Mouse (Mus musculus): ENCODE data around the gene Drp2. TPM values are rescaled to one million over a fixed set of nuclear protein-coding genes. Genes with fewer than 3 reads are reported as not detected.

Gene Drp2
- 2.8 and 3.4 TPM in 2 replicates for polyA plus RNA-seq (2015; fragmentation: Nextera tagmentation; extraction: Ambion mirVana)

DNA sequence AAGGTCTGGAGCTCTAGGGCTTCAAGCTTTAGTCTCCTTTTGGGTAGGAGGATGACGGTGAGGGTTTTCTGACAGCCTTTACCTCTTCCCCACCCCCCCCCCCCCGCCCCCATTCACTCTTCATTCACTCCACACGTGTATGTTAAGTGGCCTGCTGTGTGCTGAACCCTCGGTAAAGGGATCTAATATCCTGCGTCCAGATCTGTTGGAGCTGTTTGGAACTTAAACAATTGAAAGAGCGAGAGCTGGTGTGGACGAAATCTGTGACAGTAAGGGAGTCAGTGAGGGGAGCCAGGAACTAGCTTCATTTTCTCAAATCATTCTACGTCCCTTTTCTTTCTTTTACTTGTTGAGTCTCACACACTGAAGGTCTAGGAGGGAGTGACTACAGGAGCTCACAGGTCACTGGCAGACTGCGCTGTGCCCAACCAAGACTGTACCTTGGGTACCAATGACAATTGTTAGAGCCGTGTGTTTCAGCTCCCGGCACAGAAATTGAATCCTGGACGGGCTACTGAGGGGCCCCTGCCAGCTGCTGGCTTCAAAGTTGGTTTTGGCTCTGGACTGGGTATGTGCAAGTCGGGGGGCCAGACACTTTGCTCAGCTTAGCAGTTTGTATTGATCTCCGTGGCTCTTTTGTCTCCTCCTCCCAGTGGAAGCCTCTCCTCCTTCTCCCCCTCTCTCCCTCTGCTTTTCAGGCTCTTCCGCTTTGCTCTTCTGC is at the start of gene Drp2:
Drp2 (plus strand) TSS at position 689 of the 721 bp plus-strand sequence.
- Histone ChIP-seq H3K9ac (no peak within 1 kb of the TSS), H3K36me3 (no peaks in the 10 kb centered on the region), H3K4me3 (peak within 1 kb of the TSS; percentile 36), H3K4me2 (peak within 1 kb of the TSS; percentile 52), H3K4me1 (no peaks in the 10 kb centered on the region), H3K9me3 (no peaks in the 10 kb centered on the region), H3K27ac (no peak within 1 kb of the TSS), H3K27me3 (peaks cover 7% of the 10 kb centered on the region; the same call in 1 of the 2 replicates)
- no peak for ATAC-seq (ENCODE audit: insufficient number of reproducible peaks, low FRiP score, low TSS enrichment, low read depth)
- 36% methylated on average over 15 of the region's 15 CpGs for WGBS

DNA sequence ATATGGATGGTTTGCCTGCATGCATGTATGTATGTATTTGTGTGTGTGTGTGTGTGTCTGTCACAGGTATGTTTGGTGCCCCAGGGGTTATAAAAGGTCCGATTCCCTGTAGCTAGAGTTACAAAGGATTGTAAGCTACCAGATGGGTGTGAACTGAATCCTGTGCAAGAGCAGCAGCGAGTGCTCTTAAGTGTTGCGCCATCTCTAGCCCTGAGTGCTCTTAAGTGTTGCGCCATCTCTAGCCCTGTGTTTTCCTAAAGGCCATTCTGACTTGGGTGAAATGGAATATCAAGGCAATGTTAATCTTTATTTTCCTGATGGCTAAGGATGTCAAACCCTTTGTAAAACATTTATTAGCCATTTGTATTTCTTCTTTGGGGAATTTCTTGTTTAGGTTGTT is 45.0 kb upstream of the Drp2 start:
- Histone ChIP-seq H3K27me3 (no peaks in the 10 kb centered on the region), H3K9me3 (no peaks in the 10 kb centered on the region), H3K4me1 (no peaks in the 10 kb centered on the region), H3K9ac (no peak overlapping the region), H3K4me3 (no peak overlapping the region), H3K36me3 (0 out of 2 replicates have a peak, but pooled peaks cover 3% of the 10 kb centered on the region), H3K4me2 (no peak overlapping the region), H3K27ac (no peak overlapping the region)
- WGBS: 76% methylated on average over 4 of the region's 4 CpGs
- no peak for ATAC-seq (ENCODE audit: insufficient number of reproducible peaks, low FRiP score, low TSS enrichment, low read depth)

DNA sequence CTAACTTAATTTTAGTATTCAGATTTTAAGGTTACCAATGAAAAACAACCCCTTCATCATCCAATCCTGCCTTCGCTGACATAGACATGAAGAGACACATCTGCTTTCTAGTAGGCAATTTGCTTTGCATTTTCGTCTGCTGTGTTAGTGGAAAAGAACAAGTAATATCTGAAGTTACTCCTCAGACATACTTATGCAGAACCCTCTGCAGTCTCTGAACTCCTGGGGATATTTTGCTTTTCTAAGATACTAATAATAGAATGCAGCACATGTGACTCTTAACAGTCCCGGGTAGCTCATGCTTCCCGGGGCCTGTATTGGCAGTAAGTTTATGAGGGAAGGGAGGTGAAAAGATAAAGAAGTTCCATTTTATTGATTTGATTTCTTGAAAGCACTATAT is 42.2 kb upstream of the Drp2 start:
- 87% methylated on average over 4 of the region's 4 CpGs for WGBS
- 0 out of 2 replicates have a peak, but pooled peaks cover 3% of the 10 kb centered on the region for H3K36me3 ChIP-seq
- no peak overlapping the region for H3K9ac ChIP-seq
- no peak overlapping the region for H3K4me3 ChIP-seq
- no peaks in the 10 kb centered on the region for H3K4me1 ChIP-seq
- H3K27ac ChIP-seq: no peak overlapping the region
- ATAC-seq (ENCODE audit: insufficient number of reproducible peaks, low FRiP score, low TSS enrichment, low read depth): no peak
- no peaks in the 10 kb centered on the region for H3K27me3 ChIP-seq
- no peaks in the 10 kb centered on the region for H3K9me3 ChIP-seq
- H3K4me2 ChIP-seq: no peak overlapping the region

DNA sequence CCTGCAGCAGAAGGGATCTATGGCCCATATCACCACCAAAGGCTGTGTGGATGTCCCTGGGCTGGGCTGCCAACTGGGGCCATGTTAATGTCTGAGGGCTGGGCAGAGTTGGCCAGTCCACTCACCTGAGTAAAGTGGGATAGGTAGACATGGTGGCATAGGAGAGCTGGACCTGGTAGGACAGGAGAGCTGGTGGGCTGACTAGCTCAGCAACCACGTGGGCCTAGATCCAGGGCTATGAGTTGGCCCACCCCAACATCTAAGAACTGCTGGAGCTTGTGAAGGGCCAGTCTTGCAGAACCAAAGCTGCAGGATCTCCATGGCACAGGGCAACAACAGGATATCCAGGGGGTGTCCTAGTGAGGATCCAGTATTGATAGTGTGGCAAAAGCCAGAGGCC is 38.9 kb upstream of the Drp2 start:
- H3K27me3 ChIP-seq: no peaks in the 10 kb centered on the region
- H3K4me2 ChIP-seq: no peak overlapping the region
- H3K36me3 ChIP-seq: 0 out of 2 replicates have a peak, but pooled peaks cover 3% of the 10 kb centered on the region
- no peaks in the 10 kb centered on the region for H3K4me1 ChIP-seq
- no peak overlapping the region for H3K27ac ChIP-seq
- H3K9me3 ChIP-seq: no peaks in the 10 kb centered on the region
- H3K9ac ChIP-seq: no peak overlapping the region
- H3K4me3 ChIP-seq: no peak overlapping the region
- 71% methylated on average over 1 of the region's 1 CpGs for WGBS
- ATAC-seq (ENCODE audit: insufficient number of reproducible peaks, low FRiP score, low TSS enrichment, low read depth): no peak

DNA sequence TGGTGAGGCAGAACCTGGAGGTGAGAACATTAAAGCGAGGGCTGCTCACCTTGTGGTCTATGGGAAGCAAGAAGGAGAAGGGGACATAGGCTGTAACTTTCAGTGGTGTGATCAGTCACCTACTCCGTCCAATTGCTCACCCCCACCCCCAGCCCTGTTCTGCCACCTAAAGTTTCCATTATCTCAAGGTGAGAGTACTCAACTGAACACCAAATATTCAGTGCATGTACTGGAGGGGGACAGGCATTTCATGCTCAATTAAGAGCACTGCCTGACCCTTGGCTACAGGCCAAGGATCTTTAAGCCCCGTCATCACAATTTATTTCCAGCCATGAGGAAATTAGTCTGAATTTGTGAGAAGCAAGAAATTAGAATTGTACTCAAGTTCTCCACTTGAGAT is 37.8 kb upstream of the Drp2 start:
- Histone ChIP-seq H3K4me3 (no peak overlapping the region), H3K4me1 (no peaks in the 10 kb centered on the region), H3K9me3 (no peaks in the 10 kb centered on the region), H3K36me3 (0 out of 2 replicates have a peak, but pooled peaks cover 3% of the 10 kb centered on the region), H3K27ac (no peak overlapping the region), H3K9ac (no peak overlapping the region), H3K27me3 (no peaks in the 10 kb centered on the region), H3K4me2 (no peak overlapping the region)
- no peak for ATAC-seq (ENCODE audit: insufficient number of reproducible peaks, low FRiP score, low TSS enrichment, low read depth)
- 67% methylated on average over 3 of the region's 3 CpGs for WGBS

DNA sequence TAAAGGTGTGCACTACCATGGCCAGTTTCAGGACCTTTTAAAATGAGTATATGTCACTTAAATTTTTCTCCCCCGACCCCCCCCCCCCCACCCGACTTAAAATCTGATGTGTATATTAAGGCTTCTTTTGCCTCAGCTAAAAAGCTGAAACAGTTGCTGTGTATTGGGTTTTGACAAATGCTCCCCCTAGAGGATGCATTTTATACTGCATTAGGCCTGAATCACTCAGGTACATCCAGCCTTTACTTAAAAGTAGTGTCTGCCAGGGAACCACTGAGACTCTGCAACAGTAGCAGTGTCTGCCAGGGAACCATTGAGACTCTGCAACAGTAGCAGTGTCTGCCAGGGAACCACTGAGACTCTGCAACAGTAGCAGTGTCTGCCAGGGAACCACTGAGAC is 33.1 kb upstream of the Drp2 start:
- Histone ChIP-seq H3K4me2 (no peak overlapping the region), H3K36me3 (no peaks in the 10 kb centered on the region), H3K4me1 (no peaks in the 10 kb centered on the region), H3K27ac (no peak overlapping the region), H3K4me3 (no peak overlapping the region), H3K27me3 (no peaks in the 10 kb centered on the region), H3K9me3 (no peaks in the 10 kb centered on the region), H3K9ac (no peak overlapping the region)
- 25% methylated on average over 2 of the region's 2 CpGs for WGBS
- no peak for ATAC-seq (ENCODE audit: insufficient number of reproducible peaks, low FRiP score, low TSS enrichment, low read depth)

DNA sequence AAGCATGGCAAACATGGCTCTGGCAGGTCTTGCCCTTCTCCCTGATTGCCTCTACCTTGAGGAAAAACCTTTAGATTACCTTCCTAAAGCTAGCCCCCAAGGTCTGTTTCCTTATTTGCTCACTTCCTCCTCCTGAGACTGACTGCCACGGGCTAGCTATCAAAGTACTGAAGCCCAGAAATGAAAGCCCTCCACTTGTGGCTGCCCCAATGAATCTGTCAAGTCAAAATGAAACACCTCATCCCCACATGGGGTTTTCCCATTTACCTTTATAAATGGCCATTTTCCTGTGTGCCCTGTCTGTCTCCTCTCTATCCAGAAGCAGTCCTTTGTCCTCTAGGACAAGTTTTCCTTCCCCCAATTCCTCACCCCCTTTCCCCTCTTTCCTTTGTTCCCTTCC is 30.2 kb upstream of the Drp2 start:
- WGBS: 30% methylated on average over 1 of the region's 1 CpGs
- Histone ChIP-seq H3K27ac (no peak overlapping the region), H3K27me3 (no peaks in the 10 kb centered on the region), H3K4me3 (no peak overlapping the region), H3K4me1 (no peaks in the 10 kb centered on the region), H3K4me2 (no peak overlapping the region), H3K9ac (no peak overlapping the region), H3K36me3 (no peaks in the 10 kb centered on the region), H3K9me3 (no peaks in the 10 kb centered on the region)
- no peak for ATAC-seq (ENCODE audit: insufficient number of reproducible peaks, low FRiP score, low TSS enrichment, low read depth)

DNA sequence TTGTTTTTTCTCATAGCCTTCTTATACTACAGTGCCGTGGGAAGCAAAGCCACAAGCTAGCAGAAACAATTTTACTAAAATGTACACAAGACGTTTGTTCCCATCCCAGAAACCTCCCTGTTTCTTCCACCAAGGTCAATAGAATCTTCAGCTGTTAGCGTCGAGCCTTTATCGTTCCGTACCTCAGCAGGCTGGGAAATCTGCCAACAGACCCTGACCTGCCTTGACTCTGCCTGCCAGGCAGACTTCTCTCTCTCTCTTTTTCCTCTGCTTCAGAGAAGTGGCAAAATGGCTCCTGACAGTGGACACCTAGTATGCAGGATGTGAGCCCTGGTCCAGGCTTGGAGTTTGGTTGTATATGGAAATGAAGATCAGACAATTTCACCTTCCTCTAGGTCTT is 19.5 kb upstream of the Drp2 start:
- no peaks in the 10 kb centered on the region for H3K27me3 ChIP-seq
- no peaks in the 10 kb centered on the region for H3K4me1 ChIP-seq
- no peaks in the 10 kb centered on the region for H3K36me3 ChIP-seq
- no peak overlapping the region for H3K4me2 ChIP-seq
- H3K4me3 ChIP-seq: no peak overlapping the region
- WGBS: 84% methylated on average over 6 of the region's 6 CpGs
- ATAC-seq (ENCODE audit: insufficient number of reproducible peaks, low FRiP score, low TSS enrichment, low read depth): no peak
- H3K9me3 ChIP-seq: no peaks in the 10 kb centered on the region
- no peak overlapping the region for H3K27ac ChIP-seq
- H3K9ac ChIP-seq: no peak overlapping the region

DNA sequence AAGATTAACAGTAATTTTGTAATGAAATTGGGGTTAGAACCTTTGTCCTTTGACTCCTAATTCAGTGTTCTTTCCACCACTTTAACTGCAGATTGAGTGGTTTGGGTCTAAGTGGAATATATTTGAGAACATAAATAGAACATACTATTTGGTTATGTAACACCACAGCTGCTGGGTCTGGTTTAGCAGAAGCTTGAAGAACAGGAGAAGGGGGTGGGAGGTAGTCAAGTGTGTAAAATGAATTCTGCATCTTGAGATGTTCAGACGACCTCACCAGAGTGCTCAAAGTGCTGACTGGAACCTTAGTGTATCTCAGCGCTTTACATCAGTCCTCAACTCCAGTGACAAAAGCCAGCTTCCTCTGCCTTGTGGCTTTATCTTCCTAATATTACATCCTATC is 5.4 kb upstream of the Drp2 start:
- Histone ChIP-seq H3K4me1 (no peaks in the 10 kb centered on the region), H3K27me3 (no peaks in the 10 kb centered on the region), H3K36me3 (no peaks in the 10 kb centered on the region), H3K4me3 (no peak overlapping the region), H3K9ac (no peak overlapping the region), H3K27ac (no peak overlapping the region), H3K9me3 (no peaks in the 10 kb centered on the region), H3K4me2 (no peak overlapping the region)
- WGBS: 63% methylated on average over 2 of the region's 2 CpGs
- no peak for ATAC-seq (ENCODE audit: insufficient number of reproducible peaks, low FRiP score, low TSS enrichment, low read depth)

DNA sequence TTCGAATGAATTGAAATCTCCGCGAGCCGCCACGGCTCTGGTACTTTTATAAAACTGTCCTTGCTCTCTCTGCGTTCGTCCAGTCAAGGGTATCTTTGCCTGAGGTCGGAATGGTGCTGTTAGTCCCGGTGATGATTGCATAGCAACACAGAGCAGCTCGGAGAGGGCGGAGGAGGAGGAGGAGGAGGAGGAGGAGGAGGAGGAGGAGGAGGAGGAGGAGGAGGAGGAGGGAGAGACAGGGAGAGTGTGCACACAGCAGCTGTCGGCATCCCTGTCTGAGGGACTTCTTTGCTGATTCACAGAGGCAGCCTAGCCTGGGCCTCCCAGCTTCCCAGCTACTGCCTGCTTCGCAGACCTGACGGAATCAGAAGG is 219 bp downstream of the Drp2 start:
- no peak for ATAC-seq (ENCODE audit: insufficient number of reproducible peaks, low FRiP score, low TSS enrichment, low read depth)
- Histone ChIP-seq H3K4me3 (peak overlapping the region; percentile 36), H3K9ac (no peak overlapping the region), H3K4me2 (peak overlapping the region; percentile 52), H3K27me3 (peaks cover 7% of the 10 kb centered on the region; the same call in 1 of the 2 replicates), H3K36me3 (no peaks in the 10 kb centered on the region), H3K4me1 (no peaks in the 10 kb centered on the region), H3K9me3 (no peaks in the 10 kb centered on the region), H3K27ac (no peak overlapping the region)
- WGBS: 19% methylated on average over 12 of the region's 14 CpGs

DNA sequence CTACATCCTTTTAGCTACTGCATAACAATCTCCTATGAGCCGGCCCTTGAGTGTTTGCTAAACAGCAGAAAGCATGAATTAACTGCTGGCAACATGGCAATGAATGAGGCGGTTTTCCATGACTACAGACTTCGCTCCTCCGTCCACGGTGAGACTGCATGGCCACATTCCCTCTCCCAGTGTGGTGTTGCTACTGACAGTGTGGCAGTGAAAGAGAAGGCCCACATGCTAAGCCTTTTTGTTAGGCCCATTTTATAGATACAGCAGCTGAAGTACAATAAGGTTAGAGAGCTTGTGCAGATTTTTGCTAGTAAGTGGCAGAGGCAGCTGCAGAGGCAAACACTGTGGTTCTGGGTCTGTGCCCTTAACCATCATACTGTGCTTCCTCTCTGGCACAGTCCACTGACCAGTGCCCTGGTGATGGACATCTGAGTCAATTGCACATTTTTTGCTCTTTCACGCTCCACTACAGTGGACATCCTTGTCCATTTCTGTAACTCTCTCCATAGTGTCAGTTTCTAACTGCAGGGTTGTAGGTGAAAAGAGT is 5.1 kb downstream of the Drp2 start:
- Histone ChIP-seq H3K27me3 (peaks cover 7% of the 10 kb centered on the region; the same call in 1 of the 2 replicates), H3K4me2 (no peak overlapping the region), H3K27ac (no peak overlapping the region), H3K36me3 (no peaks in the 10 kb centered on the region), H3K9ac (no peak overlapping the region), H3K4me3 (no peak overlapping the region), H3K9me3 (no peaks in the 10 kb centered on the region), H3K4me1 (no peaks in the 10 kb centered on the region)
- no peak for ATAC-seq (ENCODE audit: insufficient number of reproducible peaks, low FRiP score, low TSS enrichment, low read depth)
- WGBS: 85% methylated on average over 6 of the region's 6 CpGs

DNA sequence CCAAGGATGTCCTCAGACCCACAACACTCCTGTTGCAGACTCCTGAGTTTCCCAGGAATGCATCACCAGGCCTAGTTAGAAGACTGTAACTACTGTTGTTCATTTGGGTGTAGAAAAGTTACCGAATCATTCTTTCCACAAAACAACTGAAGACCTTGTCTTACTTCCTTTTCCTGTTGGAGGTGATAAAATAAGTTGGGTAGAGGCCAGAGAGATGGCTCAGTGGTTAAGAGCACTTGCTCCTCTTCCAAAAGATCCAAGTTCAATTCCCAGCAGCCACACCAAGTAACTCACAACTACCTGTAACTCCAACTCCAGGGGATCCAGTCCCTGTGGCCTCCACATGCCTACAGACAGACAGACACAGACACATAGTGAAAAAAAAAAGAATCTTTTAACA is 7.7 kb downstream of the Drp2 start:
- no peaks in the 10 kb centered on the region for H3K9me3 ChIP-seq
- 86% methylated on average over 1 of the region's 1 CpGs for WGBS
- H3K4me1 ChIP-seq: no peaks in the 10 kb centered on the region
- H3K4me2 ChIP-seq: no peak overlapping the region
- no peak for ATAC-seq (ENCODE audit: insufficient number of reproducible peaks, low FRiP score, low TSS enrichment, low read depth)
- no peak overlapping the region for H3K27ac ChIP-seq
- no peaks in the 10 kb centered on the region for H3K36me3 ChIP-seq
- no peak overlapping the region for H3K9ac ChIP-seq
- H3K4me3 ChIP-seq: no peak overlapping the region
- H3K27me3 ChIP-seq: no peaks in the 10 kb centered on the region
